Mouse (Mus musculus) kidney, embryonic 16.5 days (tissue): ENCODE data around the gene Srrm4. TPM values are rescaled to one million over a fixed set of nuclear protein-coding genes. Genes with fewer than 3 reads are reported as not detected.

Source experiments
- ATAC-seq: fragments of 200-750 bp; cut with Nextera tagmentation; 2 replicates; pipeline ENCODE4 v1.8.0; 2017; ENCODE audit warnings: moderate TSS enrichment; ENCODE audit not compliant: low FRiP score, low TSS enrichment
- H3K27ac ChIP-seq: fragments of 300-500 bp; sonication (generic); 2 replicates; pipeline ENCODE4 v1.5.1; 2014; ENCODE audit warnings: low read length
- H3K27me3 ChIP-seq: fragments of 300-500 bp; sonication (generic); 2 replicates; pipeline ENCODE4 v1.6.1; 2014; ENCODE audit warnings: low read length, control low read depth, mixed read lengths; ENCODE audit not compliant: insufficient read depth
- H3K36me3 ChIP-seq: fragments of 300-500 bp; sonication (generic); 2 replicates; pipeline ENCODE4 v1.6.1; 2014; ENCODE audit warnings: low read length, control low read depth, mixed read lengths; ENCODE audit not compliant: insufficient read depth
- H3K4me1 ChIP-seq: fragments of 300-500 bp; sonication (generic); 2 replicates; pipeline ENCODE4 v1.6.1; 2014; ENCODE audit warnings: low read length, control low read depth, mixed read lengths; ENCODE audit not compliant: insufficient read depth
- H3K4me2 ChIP-seq: fragments of 300-500 bp; sonication (generic); replicated peaks from 2 replicates; pipeline ENCODE4 v1.6.1; 2014; ENCODE audit warnings: low read depth, low read length
- H3K4me3 ChIP-seq: fragments of 300-500 bp; sonication (generic); 2 replicates; pipeline ENCODE4 v1.5.1; 2014; ENCODE audit warnings: mild to moderate bottlenecking, low read length
- H3K9ac ChIP-seq: fragments of 300-500 bp; sonication (generic); replicated peaks from 2 replicates; pipeline ENCODE4 v1.6.1; 2014; ENCODE audit warnings: low read length
- H3K9me3 ChIP-seq: fragments of 300-500 bp; sonication (generic); 2 replicates; pipeline ENCODE4 v1.6.1; 2016; ENCODE audit warnings: low read length, control low read depth
- whole genome bisulfite sequencing: fragments of 180-500 bp; shearing (Covaris S2); extraction: QIAGEN DNeasy Blood & Tissue Kit; methylation state at CpG from one replicate; pipeline ENCODE4 v1.1.7; 2014; 5-methylcytosine and 5-hydroxymethylcytosine counted together
- polyA plus RNA-seq: library from polyadenylated mRNA; unstranded; fragments of >200 nt; fragmentation: Nextera tagmentation; extraction: Ambion mirVana; gene quantifications from 2 replicates; pipeline ENCODE4 v1.2.1, GENCODE M21; 2015

Srrm4 gene
- polyA plus RNA-seq: 0.40 and 0.51 TPM in 2 replicates

- peak within 1 kb of the TSS; percentile 12; the same call in 1 of the 2 replicates for H3K4me3 ChIP-seq
- H3K27ac ChIP-seq: no peak within 1 kb of the TSS
- peak; percentile 54 for ATAC-seq
- H3K27me3 ChIP-seq: peaks cover 41% of the 10 kb centered on the region
- H3K36me3 ChIP-seq: no peaks in the 10 kb centered on the region
- H3K9me3 ChIP-seq: no peaks in the 10 kb centered on the region
- WGBS: under 1% methylated on average over 49 of the region's 53 CpGs
- H3K4me1 ChIP-seq: no peaks in the 10 kb centered on the region
- H3K9ac ChIP-seq: no peak within 1 kb of the TSS
- peak within 1 kb of the TSS; percentile 39 for H3K4me2 ChIP-seq
Observed at GRCm38 (mm10) chr5:116591346-116592048, at the start of gene Srrm4. TSS of gene Srrm4 (minus strand) at chr5:116591817.

GRCm38 (mm10) chr5:116592801-116593430 lies 1.3 kb upstream of the Srrm4 start:
- ATAC-seq: no peak
- H3K4me1 ChIP-seq: no peaks in the 10 kb centered on the region
- H3K36me3 ChIP-seq: no peaks in the 10 kb centered on the region
- H3K27ac ChIP-seq: no peak overlapping the region
- H3K27me3 ChIP-seq: peaks cover 41% of the 10 kb centered on the region
- no peak overlapping the region for H3K4me3 ChIP-seq
- H3K9ac ChIP-seq: no peak overlapping the region
- no peaks in the 10 kb centered on the region for H3K9me3 ChIP-seq
- H3K4me2 ChIP-seq: no peak overlapping the region
- 2% methylated on average over 12 of the region's 12 CpGs for WGBS

GRCm38 (mm10) chr5:116592049-116592800 lies 608 bp upstream of the Srrm4 start:
- Histone ChIP-seq H3K27me3 (peaks cover 41% of the 10 kb centered on the region), H3K9ac (no peak overlapping the region), H3K9me3 (no peaks in the 10 kb centered on the region), H3K4me2 (peak overlapping the region; percentile 39; the same call in 1 of the 2 replicates), H3K4me1 (no peaks in the 10 kb centered on the region), H3K36me3 (no peaks in the 10 kb centered on the region), H3K4me3 (peak overlapping the region; percentile 12; the same call in 1 of the 2 replicates), H3K27ac (no peak overlapping the region)
- WGBS: under 1% methylated on average over 32 of the region's 32 CpGs
- no peak for ATAC-seq

GRCm38 (mm10) chr5:116590698-116591097 lies 919 bp downstream of the Srrm4 start:
- Histone ChIP-seq H3K36me3 (no peaks in the 10 kb centered on the region), H3K27ac (no peak overlapping the region), H3K27me3 (peaks cover 41% of the 10 kb centered on the region), H3K9ac (no peak overlapping the region), H3K4me2 (no peak overlapping the region), H3K9me3 (no peaks in the 10 kb centered on the region), H3K4me3 (no peak overlapping the region), H3K4me1 (no peaks in the 10 kb centered on the region)
- ATAC-seq: no peak
- WGBS: 9% methylated on average over 10 of the region's 10 CpGs

GRCm38 (mm10) chr5:116589631-116590030 lies 2.0 kb downstream of the Srrm4 start:
- Histone ChIP-seq H3K27me3 (peaks cover 41% of the 10 kb centered on the region), H3K27ac (no peak overlapping the region), H3K9ac (no peak overlapping the region), H3K4me1 (no peaks in the 10 kb centered on the region), H3K9me3 (no peaks in the 10 kb centered on the region), H3K36me3 (no peaks in the 10 kb centered on the region), H3K4me2 (no peak overlapping the region), H3K4me3 (no peak overlapping the region)
- 75% methylated on average over 8 of the region's 8 CpGs for WGBS
- ATAC-seq: no peak

GRCm38 (mm10) chr5:116588836-116589235 lies 2.8 kb downstream of the Srrm4 start:
- WGBS: 68% methylated on average over 10 of the region's 10 CpGs
- H3K9me3 ChIP-seq: no peaks in the 10 kb centered on the region
- H3K4me3 ChIP-seq: no peak overlapping the region
- peaks cover 41% of the 10 kb centered on the region for H3K27me3 ChIP-seq
- no peaks in the 10 kb centered on the region for H3K4me1 ChIP-seq
- no peaks in the 10 kb centered on the region for H3K36me3 ChIP-seq
- H3K9ac ChIP-seq: no peak overlapping the region
- H3K27ac ChIP-seq: no peak overlapping the region
- ATAC-seq: no peak
- no peak overlapping the region for H3K4me2 ChIP-seq

- ATAC-seq: no peak
- 84% methylated on average over 8 of the region's 8 CpGs for WGBS
- Histone ChIP-seq H3K27ac (no peak overlapping the region), H3K27me3 (no peaks in the 10 kb centered on the region), H3K9ac (no peak overlapping the region), H3K36me3 (no peaks in the 10 kb centered on the region), H3K4me3 (no peak overlapping the region), H3K4me2 (no peak overlapping the region), H3K9me3 (0 out of 2 replicates have a peak, but pooled peaks cover 3% of the 10 kb centered on the region), H3K4me1 (no peaks in the 10 kb centered on the region)
Observed at GRCm38 (mm10) chr5:116579533-116579932, 12.1 kb downstream of the Srrm4 start.

- Histone ChIP-seq H3K9ac (no peak overlapping the region), H3K4me1 (no peaks in the 10 kb centered on the region), H3K36me3 (no peaks in the 10 kb centered on the region), H3K27ac (no peak overlapping the region), H3K27me3 (no peaks in the 10 kb centered on the region), H3K9me3 (0 out of 2 replicates have a peak, but pooled peaks cover 3% of the 10 kb centered on the region), H3K4me3 (no peak overlapping the region), H3K4me2 (no peak overlapping the region)
- WGBS: 80% methylated on average over 5 of the region's 5 CpGs
- no peak for ATAC-seq
Observed at GRCm38 (mm10) chr5:116577082-116577481, 14.5 kb downstream of the Srrm4 start.

- H3K9ac ChIP-seq: no peak overlapping the region
- H3K36me3 ChIP-seq: no peaks in the 10 kb centered on the region
- H3K27me3 ChIP-seq: peaks cover 3% of the 10 kb centered on the region
- no peak overlapping the region for H3K4me3 ChIP-seq
- 37% methylated on average over 9 of the region's 9 CpGs for WGBS
- H3K4me2 ChIP-seq: no peak overlapping the region
- H3K4me1 ChIP-seq: no peaks in the 10 kb centered on the region
- H3K27ac ChIP-seq: no peak overlapping the region
- 0 out of 2 replicates have a peak, but pooled peaks cover under 1% of the 10 kb centered on the region for H3K9me3 ChIP-seq
- ATAC-seq: no peak
Observed at GRCm38 (mm10) chr5:116573307-116573706, 18.3 kb downstream of the Srrm4 start.
